ENCODE assay signal across 12 mouse cellular contexts in genomic region chr7:130676885-130677540, GRCm38 (mm10).
DNase-seq lines count a peak whose midpoint lies in the region; ATAC-seq and TF ChIP-seq lines count a peak whose summit lies in the region.
"Had no signal": no experiment of that assay in that cellular context is flagged by ENCODE, and none has a peak within 500 bp of the region (broad histone marks: within the 10 kb centered on the region; RNA-seq: fewer than 3 reads in every experiment).

No protein-coding gene starts in this region.

- H3K4me2 ChIP-seq in forebrain, embryonic 14.5 days (ENCODE audit: low read length): no peak overlapping the region
- no peak overlapping the region for H3K4me2 ChIP-seq in forebrain, postnatal 0 days (ENCODE audit: low read depth)
- no peak overlapping the region for H3K4me2 ChIP-seq in embryonic facial prominence, embryonic 15.5 days (replicated peaks)
- H3K4me2 ChIP-seq in limb, embryonic 11.5 days (ENCODE audit: low read depth, severe bottlenecking): no peak overlapping the region
- no peak overlapping the region for H3K4me2 ChIP-seq in midbrain, embryonic 16.5 days (ENCODE audit: low read length)

- H3K9me3 ChIP-seq in forebrain, embryonic 14.5 days (replicated peaks; ENCODE audit: control insufficient read depth, low read length): no peaks in the 10 kb centered on the region
- H3K9me3 ChIP-seq in forebrain, postnatal 0 days (ENCODE audit: low read length): no peaks in the 10 kb centered on the region
- H3K9me3 ChIP-seq in embryonic facial prominence, embryonic 15.5 days (replicated peaks): no peaks in the 10 kb centered on the region
- no peaks in the 10 kb centered on the region for H3K9me3 ChIP-seq in limb, embryonic 11.5 days (ENCODE audit: control insufficient read depth, low read length)
- H3K9me3 ChIP-seq in midbrain, embryonic 16.5 days (replicated peaks; ENCODE audit: control insufficient read depth, low read length, poor library complexity, severe bottlenecking): no peaks in the 10 kb centered on the region

- H3K36me3 ChIP-seq in forebrain, embryonic 14.5 days (ENCODE audit: control insufficient read depth, insufficient read depth, low read length): no peaks in the 10 kb centered on the region
- H3K36me3 ChIP-seq in forebrain, postnatal 0 days (ENCODE audit: insufficient read depth): no peaks in the 10 kb centered on the region
- peaks cover 14% of the 10 kb centered on the region; the same call in 1 of the 2 replicates for H3K36me3 ChIP-seq in embryonic facial prominence, embryonic 15.5 days
- peaks cover 4% of the 10 kb centered on the region; the same call in 1 of the 2 replicates for H3K36me3 ChIP-seq in limb, embryonic 11.5 days (ENCODE audit: control insufficient read depth, insufficient read depth, low read length)
- H3K36me3 ChIP-seq in midbrain, embryonic 16.5 days (ENCODE audit: control insufficient read depth, insufficient read depth, low read length): no peaks in the 10 kb centered on the region

- peak overlapping the region; percentile 44; the same call in 1 of the 2 replicates for H3K27ac ChIP-seq in forebrain, embryonic 14.5 days (ENCODE audit: low read depth, low read length)
- no peak overlapping the region for H3K27ac ChIP-seq in forebrain, postnatal 0 days (ENCODE audit: low read depth, low read length)
- 0 out of 2 replicates have a peak overlapping the region, but pooled peaks have one; percentile 56 for H3K27ac ChIP-seq in embryonic facial prominence, embryonic 15.5 days (replicated peaks)
- peak overlapping the region; percentile 48; the same call in 1 of the 2 replicates for H3K27ac ChIP-seq in limb, embryonic 11.5 days (replicated peaks; ENCODE audit: low read depth, low read length)
- H3K27ac ChIP-seq in midbrain, embryonic 16.5 days (ENCODE audit: low read length): peak overlapping the region; percentile 6

- peak; percentile 68 for ATAC-seq in forebrain, embryonic 14.5 days
- no peak for ATAC-seq in forebrain, postnatal 0 days
- ATAC-seq in embryonic facial prominence, embryonic 15.5 days (ENCODE audit: insufficient number of reproducible peaks, low FRiP score, low TSS enrichment, low read depth): no peak
- ATAC-seq in limb, embryonic 11.5 days (ENCODE audit: insufficient number of reproducible peaks, low FRiP score, low TSS enrichment, low read depth): no peak
- peak; percentile 57 for ATAC-seq in midbrain, embryonic 16.5 days

- DNase-seq in forebrain, embryonic 14.5 days (ENCODE audit: low spot score): peak; percentile 61
- DNase-seq in forebrain, postnatal 0 days: no peak
- DNase-seq in limb, embryonic 11.5 days (ENCODE audit: low spot score): no peak
- DNase-seq in T-cell, adult 2 months (ENCODE audit: low spot score): no peak
- no peak for DNase-seq in liver
- no peak for DNase-seq in kidney, adult 11 months
- DNase-seq: adrenal gland, postnatal 14 days; kidney, postnatal 4 days; right cerebral cortex, postnatal 14 days; thymus, postnatal 14 days had no signal

- WGBS in forebrain, embryonic 14.5 days: 54% methylated on average over 11 of the region's 11 CpGs
- 45% methylated on average over 11 of the region's 11 CpGs for WGBS in forebrain, postnatal 0 days
- WGBS in embryonic facial prominence, embryonic 15.5 days: 54% methylated on average over 11 of the region's 11 CpGs
- WGBS in limb, embryonic 11.5 days: 57% methylated on average over 11 of the region's 11 CpGs
- 39% methylated on average over 11 of the region's 11 CpGs for WGBS in midbrain, embryonic 16.5 days

- no peaks in the 10 kb centered on the region for H3K27me3 ChIP-seq in forebrain, embryonic 14.5 days (replicated peaks; ENCODE audit: control insufficient read depth, insufficient read depth, low read length)
- H3K27me3 ChIP-seq in forebrain, postnatal 0 days (ENCODE audit: insufficient read depth, low read length): no peaks in the 10 kb centered on the region
- no peaks in the 10 kb centered on the region for H3K27me3 ChIP-seq in embryonic facial prominence, embryonic 15.5 days
- no peaks in the 10 kb centered on the region for H3K27me3 ChIP-seq in limb, embryonic 11.5 days (ENCODE audit: control insufficient read depth, insufficient read depth, low read length)
- no peaks in the 10 kb centered on the region for H3K27me3 ChIP-seq in midbrain, embryonic 16.5 days (ENCODE audit: control insufficient read depth, insufficient read depth, low read depth, low read length)

- no peak for TF ChIP-seq CTCF in forebrain, postnatal 0 days (IDR thresholded peaks at IDR 0.05; ENCODE audit: low read depth)

- no peak overlapping the region for H3K4me3 ChIP-seq in forebrain, embryonic 14.5 days (ENCODE audit: low read depth, low read length)
- H3K4me3 ChIP-seq in forebrain, postnatal 0 days (ENCODE audit: low read depth, low read length): no peak overlapping the region
- H3K4me3 ChIP-seq in embryonic facial prominence, embryonic 15.5 days (replicated peaks): no peak overlapping the region
- no peak overlapping the region for H3K4me3 ChIP-seq in limb, embryonic 11.5 days (ENCODE audit: low read depth, low read length)
- H3K4me3 ChIP-seq in midbrain, embryonic 16.5 days (ENCODE audit: low read depth, low read length): no peak overlapping the region

- H3K9ac ChIP-seq in forebrain, embryonic 14.5 days (ENCODE audit: low read length): no peak overlapping the region
- H3K9ac ChIP-seq in forebrain, postnatal 0 days: no peak overlapping the region
- no peak overlapping the region for H3K9ac ChIP-seq in embryonic facial prominence, embryonic 15.5 days
- 0 out of 2 replicates have a peak overlapping the region, but pooled peaks have one; percentile 28 for H3K9ac ChIP-seq in limb, embryonic 11.5 days (ENCODE audit: low read length)
- no peak overlapping the region for H3K9ac ChIP-seq in midbrain, embryonic 16.5 days (ENCODE audit: low read depth, low read length)

- peaks cover 4% of the 10 kb centered on the region; the same call in 1 of the 2 replicates for H3K4me1 ChIP-seq in forebrain, embryonic 14.5 days (ENCODE audit: control insufficient read depth, insufficient read depth, low read length)
- H3K4me1 ChIP-seq in forebrain, postnatal 0 days (ENCODE audit: insufficient read depth): no peaks in the 10 kb centered on the region
- peaks cover 38% of the 10 kb centered on the region for H3K4me1 ChIP-seq in embryonic facial prominence, embryonic 15.5 days
- H3K4me1 ChIP-seq in limb, embryonic 11.5 days (ENCODE audit: control insufficient read depth, insufficient read depth, low read length): 0 out of 2 replicates have a peak, but pooled peaks cover 5% of the 10 kb centered on the region
- peaks cover 5% of the 10 kb centered on the region for H3K4me1 ChIP-seq in midbrain, embryonic 16.5 days (ENCODE audit: control insufficient read depth, insufficient read depth, low read length)

Comparison
In these comparisons a context has a peak if more than half of its experiments do, and no peak if none do; other contexts are left out.
1. ATAC-seq: peak in forebrain, embryonic 14.5 days (single experiment) and midbrain, embryonic 16.5 days (single experiment); none in forebrain, postnatal 0 days (single experiment), embryonic facial prominence, embryonic 15.5 days (single experiment) and limb, embryonic 11.5 days (single experiment).